In the genomic region with DNA sequence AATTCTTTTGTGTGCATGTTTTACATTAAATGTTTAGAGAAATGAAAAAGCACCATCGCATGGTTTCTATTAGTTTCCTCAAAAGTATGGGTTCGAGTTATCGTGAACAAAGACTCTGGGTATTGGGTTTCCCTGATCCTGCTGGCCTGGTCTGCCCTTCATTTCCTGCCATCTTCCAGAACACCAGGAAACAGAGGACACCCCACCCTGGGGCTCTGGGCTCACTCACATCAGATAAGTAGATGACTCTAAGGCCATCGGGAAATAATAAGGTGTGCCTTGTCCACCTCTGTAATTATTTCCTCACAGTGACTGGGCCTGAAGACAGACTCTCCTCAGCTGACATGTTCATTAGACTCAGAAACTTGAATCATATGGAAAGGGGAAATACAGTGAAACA, we compare ENCODE assay signal across 27 mouse cellular contexts. TPM values are rescaled to one million over a fixed set of nuclear protein-coding genes. Genes with fewer than 3 reads are reported as not detected.
"Had no signal": no experiment of that assay in that cellular context is flagged by ENCODE, and none has a peak within 500 bp of the region (broad histone marks: within the 10 kb centered on the region; RNA-seq: fewer than 3 reads in every experiment).

No protein-coding gene starts in this region.

- ATAC-seq: liver, postnatal 0 days; lung, postnatal 0 days; midbrain, embryonic 13.5 days; midbrain, embryonic 16.5 days had no signal

- H3K9ac ChIP-seq: limb, embryonic 12.5 days; limb, embryonic 15.5 days; liver, embryonic 14.5 days; liver, postnatal 0 days; lung, embryonic 14.5 days; midbrain, embryonic 13.5 days; neural tube, embryonic 13.5 days; stomach, embryonic 15.5 days had no signal

- H3K4me2 ChIP-seq: limb, embryonic 12.5 days; limb, embryonic 15.5 days; liver, embryonic 11.5 days; lung, embryonic 14.5 days; midbrain, embryonic 13.5 days; neural tube, embryonic 13.5 days; stomach, embryonic 15.5 days had no signal

- H3K9me3 ChIP-seq: limb, embryonic 12.5 days; limb, embryonic 15.5 days; midbrain, embryonic 10.5 days; midbrain, embryonic 13.5 days; neural tube, embryonic 13.5 days; stomach, embryonic 15.5 days had no signal

- H3K27ac ChIP-seq: kidney, postnatal 0 days; layer of hippocampus, adult 2 months; left cerebral cortex, adult 2 months; limb, embryonic 12.5 days; limb, embryonic 15.5 days; liver, embryonic 14.5 days; macrophage; midbrain, embryonic 10.5 days; midbrain, embryonic 13.5 days; neural tube, embryonic 13.5 days; stomach, embryonic 15.5 days had no signal

- H3K4me3 ChIP-seq: layer of hippocampus, adult 2 months; left cerebral cortex, adult 2 months; limb, embryonic 12.5 days; limb, embryonic 15.5 days; midbrain, embryonic 10.5 days; midbrain, embryonic 13.5 days; myocyte; neural tube, embryonic 13.5 days; stomach, embryonic 15.5 days had no signal

- H3K36me3 ChIP-seq: limb, embryonic 12.5 days; limb, embryonic 15.5 days; midbrain, embryonic 10.5 days; neural tube, embryonic 13.5 days; stomach, embryonic 15.5 days had no signal

- DNase-seq: kidney, adult 9 months; kidney, postnatal 25 days; layer of hippocampus, adult 9-11 months; liver, postnatal 0 days; lung, embryonic 14.5 days; retina, postnatal 1 day; right cerebral cortex, postnatal 25 days; spleen, adult 18-20 months; thymus, postnatal 25 days had no signal

- H3K4me1 ChIP-seq: limb, embryonic 12.5 days; limb, embryonic 15.5 days; stomach, embryonic 15.5 days had no signal

- H3K27me3 ChIP-seq: limb, embryonic 12.5 days; limb, embryonic 15.5 days; neural tube, embryonic 13.5 days; stomach, embryonic 15.5 days had no signal

RNA-seq across cellular contexts. Expression of a gene that starts 57.8 kb away (rescaled TPM):
- total RNA-seq: megakaryocyte, adult 5-6 weeks; monocyte, adult 5-6 weeks; neutrophil, adult 5-6 weeks had no signal
- polyA plus RNA-seq: macrophage, myocyte had no signal
